Mouse (Mus musculus) heart, embryonic 15.5 days (tissue): ENCODE measurements around the gene Ncam2. TPM values are rescaled to one million over a fixed set of nuclear protein-coding genes. Genes with fewer than 3 reads are reported as not detected.

Experiments
- ATAC-seq: fragments of 200-750 bp; cut with Nextera tagmentation; replicated peaks from 2 replicates; pipeline ENCODE4 v1.8.0; 2017; ENCODE audit warnings: low read depth, moderate TSS enrichment; ENCODE audit not compliant: insufficient number of reproducible peaks, insufficient read depth, low FRiP score
- H3K27ac ChIP-seq: fragments of 300-500 bp; sonication (generic); 2 replicates; pipeline ENCODE4 v1.5.1; 2015; ENCODE audit warnings: mild to moderate bottlenecking, inconsistent platforms
- H3K27me3 ChIP-seq: fragments of 300-500 bp; sonication (generic); 2 replicates; pipeline ENCODE4 v1.6.1; 2015; ENCODE audit warnings: inconsistent platforms
- H3K36me3 ChIP-seq: fragments of 300-500 bp; sonication (generic); 2 replicates; pipeline ENCODE4 v1.6.1; 2015; ENCODE audit warnings: mild to moderate bottlenecking, inconsistent platforms
- H3K4me1 ChIP-seq: fragments of 300-500 bp; sonication (generic); replicated peaks from 2 replicates; pipeline ENCODE4 v1.6.1; 2015; ENCODE audit warnings: inconsistent platforms
- H3K4me2 ChIP-seq: fragments of 300-500 bp; sonication (generic); 2 replicates; pipeline ENCODE4 v1.6.1; 2015; ENCODE audit warnings: inconsistent platforms, mild to moderate bottlenecking, moderate library complexity
- H3K4me3 ChIP-seq: fragments of 300-500 bp; sonication (generic); 2 replicates; pipeline ENCODE4 v1.5.1; 2015; ENCODE audit warnings: mild to moderate bottlenecking, inconsistent platforms
- H3K9ac ChIP-seq: fragments of 300-500 bp; sonication (generic); 2 replicates; pipeline ENCODE4 v1.6.1; 2015; ENCODE audit warnings: mild to moderate bottlenecking, inconsistent platforms
- H3K9me3 ChIP-seq: fragments of 300-500 bp; sonication (generic); replicated peaks from 2 replicates; pipeline ENCODE4 v1.6.1; 2016; ENCODE audit warnings: inconsistent platforms
- WGBS: fragments of 180-500 bp; shearing (Covaris S2); methylation state at CpG from one replicate; pipeline ENCODE4 v1.1.7; 2015; ENCODE audit warnings: mixed read lengths; 5-methylcytosine and 5-hydroxymethylcytosine counted together
- polyA plus RNA-seq: library from polyadenylated mRNA; unstranded; fragments of >200 nt; fragmentation: Nextera tagmentation; extraction: Ambion mirVana; gene quantifications from 2 replicates; pipeline ENCODE4 v1.2.1, GENCODE M21; 2015

Gene Ncam2
- polyA plus RNA-seq, 1 experiment from 2014 or later: 0.08 TPM

- no peaks in the 10 kb centered on the region for H3K4me1 ChIP-seq
- no peaks in the 10 kb centered on the region for H3K36me3 ChIP-seq
- no peak for ATAC-seq
- WGBS: 85% methylated on average over 3 of the region's 3 CpGs
- H3K4me2 ChIP-seq: no peak overlapping the region
- H3K9ac ChIP-seq: no peak overlapping the region
- H3K4me3 ChIP-seq: no peak overlapping the region
- no peak overlapping the region for H3K27ac ChIP-seq
- H3K9me3 ChIP-seq: no peaks in the 10 kb centered on the region
- H3K27me3 ChIP-seq: no peaks in the 10 kb centered on the region
Measured at GRCm38 (mm10) chr16:81309215-81309614, 108.7 kb downstream of the Ncam2 start.

GRCm38 (mm10) chr16:81319037-81319436 lies 118.5 kb downstream of the Ncam2 start:
- Histone ChIP-seq H3K4me3 (no peak overlapping the region), H3K9ac (no peak overlapping the region), H3K36me3 (no peaks in the 10 kb centered on the region), H3K27ac (no peak overlapping the region), H3K4me1 (no peaks in the 10 kb centered on the region), H3K9me3 (no peaks in the 10 kb centered on the region), H3K27me3 (no peaks in the 10 kb centered on the region), H3K4me2 (no peak overlapping the region)
- 71% methylated on average over 1 of the region's 1 CpGs for WGBS
- ATAC-seq: no peak

- H3K4me2 ChIP-seq: no peak overlapping the region
- no peaks in the 10 kb centered on the region for H3K36me3 ChIP-seq
- H3K4me3 ChIP-seq: no peak overlapping the region
- whole genome bisulfite sequencing: 12% methylated on average over 2 of the region's 2 CpGs
- no peak overlapping the region for H3K27ac ChIP-seq
- no peak for ATAC-seq
- no peaks in the 10 kb centered on the region for H3K27me3 ChIP-seq
- no peaks in the 10 kb centered on the region for H3K4me1 ChIP-seq
- H3K9ac ChIP-seq: no peak overlapping the region
- no peaks in the 10 kb centered on the region for H3K9me3 ChIP-seq
Measured at GRCm38 (mm10) chr16:81330539-81330938, 130.0 kb downstream of the Ncam2 start.

GRCm38 (mm10) chr16:81365901-81366300 lies 165.4 kb downstream of the Ncam2 start:
- ATAC-seq: no peak
- H3K4me1 ChIP-seq: no peaks in the 10 kb centered on the region
- H3K4me2 ChIP-seq: no peak overlapping the region
- no peaks in the 10 kb centered on the region for H3K36me3 ChIP-seq
- no peaks in the 10 kb centered on the region for H3K27me3 ChIP-seq
- WGBS: 63% methylated on average over 2 of the region's 2 CpGs
- H3K4me3 ChIP-seq: no peak overlapping the region
- no peaks in the 10 kb centered on the region for H3K9me3 ChIP-seq
- no peak overlapping the region for H3K27ac ChIP-seq
- no peak overlapping the region for H3K9ac ChIP-seq

- H3K9ac ChIP-seq: no peak overlapping the region
- ATAC-seq: no peak
- WGBS: 82% methylated on average over 8 of the region's 8 CpGs
- H3K27ac ChIP-seq: no peak overlapping the region
- H3K27me3 ChIP-seq: no peaks in the 10 kb centered on the region
- H3K9me3 ChIP-seq: no peaks in the 10 kb centered on the region
- no peak overlapping the region for H3K4me2 ChIP-seq
- no peaks in the 10 kb centered on the region for H3K36me3 ChIP-seq
- no peak overlapping the region for H3K4me3 ChIP-seq
- no peaks in the 10 kb centered on the region for H3K4me1 ChIP-seq
Measured at GRCm38 (mm10) chr16:81374234-81374633, 173.7 kb downstream of the Ncam2 start.

GRCm38 (mm10) chr16:81380434-81380833 lies 179.9 kb downstream of the Ncam2 start:
- no peaks in the 10 kb centered on the region for H3K4me1 ChIP-seq
- H3K27me3 ChIP-seq: no peaks in the 10 kb centered on the region
- no peaks in the 10 kb centered on the region for H3K36me3 ChIP-seq
- H3K4me3 ChIP-seq: no peak overlapping the region
- H3K9me3 ChIP-seq: no peaks in the 10 kb centered on the region
- H3K9ac ChIP-seq: no peak overlapping the region
- H3K27ac ChIP-seq: no peak overlapping the region
- ATAC-seq: no peak
- H3K4me2 ChIP-seq: no peak overlapping the region
- 79% methylated on average over 4 of the region's 4 CpGs for WGBS

- Histone ChIP-seq H3K9me3 (no peaks in the 10 kb centered on the region), H3K27me3 (no peaks in the 10 kb centered on the region)
- no peak for ATAC-seq
Measured at GRCm38 (mm10) chr16:81388646-81389045, 188.1 kb downstream of the Ncam2 start.

GRCm38 (mm10) chr16:81434559-81434958 lies 234.1 kb downstream of the Ncam2 start:
- H3K4me3 ChIP-seq: no peak overlapping the region
- H3K27me3 ChIP-seq: no peaks in the 10 kb centered on the region
- H3K27ac ChIP-seq: no peak overlapping the region
- H3K9me3 ChIP-seq: no peaks in the 10 kb centered on the region
- no peak for ATAC-seq
- H3K4me2 ChIP-seq: no peak overlapping the region
- H3K4me1 ChIP-seq: no peaks in the 10 kb centered on the region
- no peak overlapping the region for H3K9ac ChIP-seq
- 75% methylated on average over 7 of the region's 7 CpGs for WGBS
- no peaks in the 10 kb centered on the region for H3K36me3 ChIP-seq

More at GRCm38 (mm10) chr16:81388646-81389045, 188.1 kb downstream of the Ncam2 start:
- no peak overlapping the region for H3K27ac ChIP-seq
- H3K4me2 ChIP-seq: no peak overlapping the region
- no peak overlapping the region for H3K4me3 ChIP-seq
- H3K36me3 ChIP-seq: no peaks in the 10 kb centered on the region
- WGBS: 73% methylated on average over 2 of the region's 2 CpGs
- no peaks in the 10 kb centered on the region for H3K4me1 ChIP-seq
- no peak overlapping the region for H3K9ac ChIP-seq

GRCm38 (mm10) chr16:81437091-81437867 lies 236.8 kb downstream of the Ncam2 start:
- ATAC-seq: no peak
- Histone ChIP-seq H3K27me3 (no peaks in the 10 kb centered on the region), H3K9me3 (no peaks in the 10 kb centered on the region), H3K27ac (no peak overlapping the region), H3K36me3 (no peaks in the 10 kb centered on the region), H3K4me1 (no peaks in the 10 kb centered on the region), H3K9ac (no peak overlapping the region), H3K4me3 (no peak overlapping the region), H3K4me2 (no peak overlapping the region)
- WGBS: 74% methylated on average over 5 of the region's 5 CpGs

GRCm38 (mm10) chr16:81437868-81438249 lies 237.4 kb downstream of the Ncam2 start:
- no peak overlapping the region for H3K9ac ChIP-seq
- H3K27me3 ChIP-seq: no peaks in the 10 kb centered on the region
- 79% methylated on average over 2 of the region's 2 CpGs for WGBS
- no peak for ATAC-seq
- no peaks in the 10 kb centered on the region for H3K36me3 ChIP-seq
- no peaks in the 10 kb centered on the region for H3K4me1 ChIP-seq
- no peak overlapping the region for H3K27ac ChIP-seq
- H3K9me3 ChIP-seq: no peaks in the 10 kb centered on the region
- no peak overlapping the region for H3K4me3 ChIP-seq
- no peak overlapping the region for H3K4me2 ChIP-seq

- Histone ChIP-seq H3K27me3 (no peaks in the 10 kb centered on the region), H3K36me3 (no peaks in the 10 kb centered on the region), H3K27ac (no peak overlapping the region), H3K4me3 (no peak overlapping the region), H3K4me1 (no peaks in the 10 kb centered on the region), H3K9ac (no peak overlapping the region), H3K4me2 (no peak overlapping the region), H3K9me3 (no peaks in the 10 kb centered on the region)
- 89% methylated on average over 5 of the region's 5 CpGs for WGBS
- ATAC-seq: no peak
Measured at GRCm38 (mm10) chr16:81450851-81451250, 250.4 kb downstream of the Ncam2 start.

GRCm38 (mm10) chr16:81452988-81453387 lies 252.5 kb downstream of the Ncam2 start:
- Histone ChIP-seq H3K9ac (no peak overlapping the region), H3K9me3 (no peaks in the 10 kb centered on the region), H3K36me3 (no peaks in the 10 kb centered on the region), H3K27ac (no peak overlapping the region), H3K27me3 (no peaks in the 10 kb centered on the region), H3K4me1 (no peaks in the 10 kb centered on the region), H3K4me3 (no peak overlapping the region), H3K4me2 (no peak overlapping the region)
- no peak for ATAC-seq
- 54% methylated on average over 2 of the region's 2 CpGs for WGBS
